Mouse (Mus musculus) mouse embryonic stem cell (cell line): ENCODE data around the gene L1td1.

ENCODE experiments used
- in situ Hi-C, 2 experiments: fragments of 300-500 bp; cut with MboI; formaldehyde crosslinking; loops; 1 replicate in 1 of 2; 3 replicates in 1 of 2; pipeline ENCODE4 v1.14.3; 2019 to 2020; ENCODE audit warnings: low sequenced_read_pairs in 2 of 2, low pct_unique_long_range_greater_than_20kb in 1 of 2, mixed read lengths in 1 of 2; ENCODE audit not compliant: unreplicated experiment in 1 of 2

The L1td1 gene

DNA sequence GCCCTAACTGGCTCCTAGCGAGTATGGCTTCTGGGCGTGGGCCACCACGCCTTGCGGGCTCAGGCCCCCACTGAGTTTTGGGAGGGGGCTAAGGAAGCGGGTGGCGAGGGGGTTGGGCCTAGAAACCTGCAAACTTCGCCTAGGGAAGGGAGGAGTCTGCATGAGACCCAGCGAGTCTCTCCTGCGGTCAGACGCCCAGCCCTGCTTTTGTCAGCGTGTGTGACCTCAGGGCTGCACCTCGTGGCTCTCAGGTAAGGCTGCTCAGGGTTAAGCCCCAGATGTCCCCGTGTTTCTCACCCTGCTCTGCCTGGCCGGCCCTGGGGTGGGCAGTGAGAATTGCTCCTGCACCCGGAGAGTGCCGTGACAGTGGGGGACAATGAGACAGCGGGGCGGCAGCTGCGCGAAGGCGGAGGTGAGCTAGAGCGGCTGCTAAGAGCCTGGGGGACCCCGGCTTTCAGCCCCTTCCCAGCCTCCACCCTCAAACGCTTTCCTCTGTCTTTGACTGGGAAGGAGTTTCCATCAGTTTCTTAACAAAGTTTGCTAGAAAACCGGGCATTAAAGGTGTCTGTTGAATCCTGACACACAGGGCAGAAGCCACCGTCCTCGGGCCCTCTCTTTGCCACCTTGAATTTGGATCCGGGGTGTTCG, at the start of gene L1td1:
L1td1 (plus strand) TSS at position 145 of the 648 bp plus-strand sequence.
- in situ Hi-C loops: loop anchor here in 1 of 2 experiments (25.0 kb wide), 1 partner anchor 461 kb away; the partner anchor contains the start of gene Atg4c

DNA sequence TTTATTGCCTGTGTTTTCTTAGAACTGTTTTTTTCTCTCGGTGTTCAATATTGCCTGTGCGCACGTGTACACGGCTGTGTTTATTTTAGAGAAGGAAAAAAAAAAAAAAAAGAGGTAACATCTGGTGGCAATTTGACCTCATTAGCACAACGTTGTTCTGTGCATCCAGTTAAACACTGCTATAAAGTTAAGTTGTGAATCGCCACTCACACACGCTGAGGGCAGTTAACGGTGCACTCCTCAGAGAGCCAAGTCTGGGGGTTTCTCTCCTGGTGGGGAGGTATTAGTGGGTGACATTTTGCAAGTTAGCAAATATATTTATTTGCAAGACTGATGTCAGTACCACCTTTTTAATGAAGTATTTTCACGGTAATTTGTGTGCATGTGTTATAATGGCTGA, 49.0 kb upstream of the L1td1 start:
- in situ Hi-C loops: loop anchor here in 1 of 2 experiments (25.0 kb wide), 1 partner anchor 190 kb away; no protein-coding TSS in a partner anchor

DNA sequence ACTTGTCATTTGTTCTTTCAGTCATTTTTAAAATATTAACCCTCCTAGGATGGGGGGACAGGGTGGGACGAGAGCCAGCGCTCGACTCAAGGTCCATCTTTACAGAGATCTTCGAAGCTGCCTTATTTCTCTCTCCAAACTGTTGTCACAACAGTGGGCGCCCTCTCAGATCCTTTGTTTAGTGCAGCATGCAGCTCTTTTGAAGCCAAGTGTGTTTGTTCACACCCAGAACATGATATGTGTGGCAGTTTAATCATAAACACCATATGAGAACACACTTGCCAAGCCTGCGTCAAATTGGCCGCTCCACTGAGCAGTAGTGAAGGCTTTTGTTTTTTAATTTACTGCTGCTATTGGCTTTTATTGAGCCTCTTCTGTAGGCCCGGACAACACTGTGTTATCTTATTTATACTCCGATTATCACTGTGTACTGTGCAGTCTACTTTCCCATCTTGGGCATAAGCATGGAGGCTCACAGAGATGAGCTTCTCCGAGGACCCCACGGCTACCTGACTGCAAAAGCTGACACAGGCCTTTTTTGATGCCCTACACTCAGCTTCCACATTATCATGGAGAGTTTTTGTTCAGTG, 39.8 kb upstream of the L1td1 start:
- in situ Hi-C loops: loop anchor here in 1 of 2 experiments (25.0 kb wide), 1 partner anchor 199 kb away; no protein-coding TSS in a partner anchor

DNA sequence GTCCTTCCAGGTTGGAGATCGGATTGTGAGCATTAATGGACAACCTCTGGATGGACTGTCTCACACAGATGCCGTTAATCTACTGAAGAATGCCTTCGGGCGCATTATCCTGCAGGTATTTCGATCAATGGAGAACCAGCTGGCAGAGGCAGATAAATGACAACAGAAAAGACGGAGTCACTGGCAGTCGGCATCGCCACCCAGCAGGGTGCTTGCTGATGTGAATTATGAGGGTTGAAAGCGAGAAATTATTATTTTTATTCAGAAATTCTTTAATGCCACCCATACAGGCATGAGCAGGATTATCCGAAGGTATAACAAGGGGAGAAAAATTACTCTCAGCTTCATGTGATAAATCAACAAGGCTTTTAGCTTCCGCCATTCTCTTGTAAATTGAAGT, 38.4 kb upstream of the L1td1 start:
- in situ Hi-C loops: loop anchor here in 1 of 2 experiments (25.0 kb wide), 1 partner anchor 201 kb away; no protein-coding TSS in a partner anchor

DNA sequence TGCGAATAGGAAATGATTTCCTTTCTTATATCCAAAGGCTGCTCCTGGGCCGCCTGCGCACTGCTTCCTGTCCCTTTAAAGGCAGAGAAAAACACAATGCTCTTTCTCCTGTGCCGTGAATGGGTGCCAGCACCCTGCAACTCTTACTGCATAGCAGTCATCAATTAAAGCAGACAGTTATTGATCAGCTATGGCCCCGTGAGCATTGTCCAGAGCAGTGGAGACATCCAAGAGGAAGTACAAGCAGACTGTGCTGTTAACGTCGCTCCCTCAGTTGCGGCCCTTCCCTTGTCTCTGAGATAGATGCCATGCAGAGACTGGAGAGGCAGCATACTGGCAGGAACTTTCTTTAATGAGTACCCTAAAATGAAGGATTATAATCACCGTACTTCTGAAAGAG, 38.0 kb upstream of the L1td1 start:
- in situ Hi-C loops: loop anchor here in 1 of 2 experiments (25.0 kb wide), 1 partner anchor 201 kb away; no protein-coding TSS in a partner anchor

DNA sequence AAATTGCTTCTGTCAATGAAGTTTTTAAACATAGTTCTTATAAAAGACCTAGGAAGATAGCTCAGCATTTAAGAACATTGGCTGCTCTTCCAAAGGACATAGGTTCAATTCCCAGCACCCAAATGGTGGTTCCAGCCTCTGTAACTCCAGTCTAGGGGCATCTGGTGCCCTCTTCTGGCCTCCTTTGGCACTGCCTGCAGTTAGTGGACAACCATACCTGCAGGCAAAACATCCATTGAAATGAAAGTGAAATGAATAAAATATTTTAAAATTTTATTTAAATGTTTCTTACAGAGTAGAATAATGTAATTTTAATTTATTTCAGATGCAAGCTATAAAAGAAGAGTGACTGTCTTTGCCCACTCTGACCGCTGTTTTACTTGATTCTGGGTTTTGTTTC, 36.5 kb upstream of the L1td1 start:
- in situ Hi-C loops: loop anchor here in 1 of 2 experiments (25.0 kb wide), 1 partner anchor 203 kb away; no protein-coding TSS in a partner anchor

DNA sequence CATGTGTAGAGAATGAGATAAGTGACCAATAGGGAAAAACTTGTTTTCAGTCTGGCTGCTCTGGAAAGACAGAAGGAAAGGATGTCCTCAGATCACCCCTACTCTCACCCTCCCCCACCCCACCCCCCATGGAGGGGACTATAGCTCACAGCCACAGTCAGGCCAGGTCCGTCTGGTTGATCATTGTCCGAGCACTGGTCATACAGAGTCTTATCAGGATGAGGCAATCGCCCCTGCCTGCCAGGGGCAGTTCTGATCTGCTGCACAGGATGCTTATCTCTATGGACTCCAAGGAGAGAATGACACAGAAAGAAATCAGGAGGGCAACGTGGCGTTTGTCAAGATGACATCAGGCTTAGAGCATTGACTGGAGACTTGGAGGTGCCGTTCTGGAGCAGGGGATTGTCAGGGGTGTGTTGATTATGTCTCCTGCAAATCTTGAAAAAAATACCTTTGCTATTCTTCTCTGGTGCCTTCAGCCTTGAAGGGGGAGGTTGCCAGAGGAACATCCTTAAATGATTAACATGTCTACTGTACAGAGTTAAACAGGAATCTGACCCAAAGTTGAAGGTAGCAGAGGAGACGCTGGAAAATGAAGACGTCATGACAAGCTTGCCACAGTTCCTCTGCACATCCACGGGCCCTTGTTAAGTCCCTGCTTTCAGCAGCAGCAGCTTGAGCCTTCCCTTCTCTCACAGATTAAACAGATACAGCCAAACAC, 32.9 kb upstream of the L1td1 start:
- in situ Hi-C loops: loop anchor here in 1 of 2 experiments (25.0 kb wide), 1 partner anchor 206 kb away; no protein-coding TSS in a partner anchor

DNA sequence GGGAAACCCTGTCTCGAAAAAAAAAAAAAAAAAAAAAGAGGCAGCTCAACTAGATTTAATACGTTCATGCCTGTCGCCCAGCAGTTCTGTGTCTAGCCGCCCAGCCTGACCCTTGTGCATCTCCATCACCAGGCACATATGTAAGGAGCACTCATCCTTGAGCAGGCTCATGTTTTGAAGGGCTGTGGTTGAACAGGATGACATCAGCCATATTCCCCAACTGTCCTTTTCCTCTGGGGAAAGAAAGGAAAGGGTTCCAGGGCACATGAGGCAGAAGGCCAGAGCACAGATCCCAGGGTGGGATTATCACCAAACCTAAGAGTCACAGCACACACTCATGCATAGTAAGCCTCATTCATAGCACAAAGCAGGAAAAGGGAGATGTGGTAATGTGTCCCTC, 28.6 kb upstream of the L1td1 start:
- in situ Hi-C loops: loop anchor here in 1 of 2 experiments (25.0 kb wide), 1 partner anchor 211 kb away; no protein-coding TSS in a partner anchor

DNA sequence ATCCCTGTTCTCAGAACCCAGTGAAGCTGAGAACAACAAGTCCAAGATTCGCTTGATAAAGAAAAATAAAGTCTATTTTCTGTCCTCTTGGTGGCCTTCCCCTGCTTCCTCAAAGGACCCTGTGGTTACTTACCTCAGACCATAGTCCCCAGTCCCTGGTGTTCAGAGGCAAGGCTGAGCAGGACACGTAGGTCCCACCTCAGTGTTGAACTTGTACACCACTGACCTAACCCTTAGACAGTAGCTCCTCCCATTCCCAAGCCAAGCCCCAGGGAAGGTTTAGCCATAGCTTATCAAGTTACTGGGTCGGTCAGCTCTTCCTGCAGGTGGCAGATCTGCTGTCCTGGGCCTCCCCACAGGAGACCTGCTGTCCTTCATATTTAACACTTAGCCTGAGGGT, 27.6 kb upstream of the L1td1 start:
- in situ Hi-C loops: loop anchor here in 1 of 2 experiments (25.0 kb wide), 1 partner anchor 212 kb away; no protein-coding TSS in a partner anchor

DNA sequence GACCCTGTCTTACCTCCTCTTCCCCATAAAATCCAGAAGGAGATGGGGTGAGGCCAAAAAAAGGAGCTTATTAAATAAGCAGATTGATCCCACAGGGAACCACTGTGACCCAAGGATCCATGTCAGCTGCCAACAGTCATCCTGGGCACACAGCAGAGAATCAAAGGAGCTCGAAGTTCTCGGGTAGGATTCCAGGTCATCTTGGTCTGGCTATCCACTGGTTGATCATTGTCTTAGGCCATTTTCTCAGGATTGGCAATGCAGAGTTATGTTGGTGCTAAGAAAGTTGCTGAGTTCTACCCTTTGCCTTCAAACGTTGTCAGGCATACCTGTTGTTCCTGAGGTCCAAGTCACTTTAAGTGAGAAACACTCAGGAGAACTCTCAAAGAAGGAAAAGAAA, 26.4 kb upstream of the L1td1 start:
- in situ Hi-C loops: loop anchor here in 1 of 2 experiments (10.0 to 25.0 kb wide), 4 partner anchors 195 to 938 kb away; partner anchors contain the start of genes Atg4c and Nfia

DNA sequence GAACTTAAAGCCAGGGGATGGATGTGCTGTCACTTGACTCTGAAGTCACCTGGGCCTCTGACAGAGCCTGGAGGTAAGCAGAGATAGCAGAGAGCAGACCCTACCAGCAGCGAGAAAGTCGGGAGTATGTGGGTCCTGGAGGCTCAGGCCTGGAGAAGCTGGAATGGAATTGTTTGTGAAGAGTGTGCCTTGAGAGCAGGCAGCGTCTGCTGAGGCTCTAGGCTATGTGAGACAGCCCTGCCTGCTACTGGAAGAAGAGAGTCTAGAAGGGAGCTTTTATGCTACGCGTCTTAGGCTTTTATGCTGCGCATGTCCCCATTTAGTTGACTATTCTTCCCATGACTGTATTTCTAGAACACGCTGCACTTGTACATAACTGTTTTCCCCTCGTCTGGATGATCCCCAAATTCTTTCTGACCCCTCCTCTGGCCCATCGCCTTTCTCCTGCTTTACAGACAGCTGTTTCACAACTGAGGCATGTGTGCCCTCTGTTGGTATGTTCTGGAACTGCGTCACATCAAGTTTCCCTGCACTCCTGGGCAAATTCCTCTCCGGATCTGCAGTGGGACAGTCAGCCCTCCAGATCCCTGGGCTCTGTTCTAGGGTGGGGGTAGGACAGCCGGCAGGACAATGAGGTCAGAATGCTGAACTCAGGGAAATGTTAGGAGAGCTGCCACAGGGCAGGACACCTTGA, 24.2 kb upstream of the L1td1 start:
- in situ Hi-C loops: loop anchor here in 1 of 2 experiments (10.0 to 25.0 kb wide), 4 partner anchors 198 to 940 kb away; partner anchors contain the start of genes Atg4c and Nfia

DNA sequence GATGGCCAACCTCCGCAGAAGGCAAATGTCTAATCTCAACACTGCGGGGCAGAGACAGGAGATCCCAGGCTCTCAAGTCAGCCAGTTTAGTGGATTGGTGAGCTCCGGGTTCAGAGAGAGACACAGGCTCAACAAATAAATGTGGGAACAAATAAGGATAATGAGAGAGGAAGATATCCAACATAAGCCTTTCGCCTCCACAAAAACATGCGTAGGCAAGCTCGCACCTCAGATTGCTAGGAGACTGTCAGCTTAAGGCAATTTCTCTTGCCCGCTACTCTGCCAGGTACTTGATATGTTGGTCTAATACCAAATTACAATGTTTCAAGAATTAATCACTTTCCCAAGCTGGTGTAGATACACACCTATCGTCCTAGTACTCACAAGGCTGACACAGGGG, 15.6 kb upstream of the L1td1 start:
- in situ Hi-C loops: loop anchor here in 1 of 2 experiments (25.0 kb wide), 2 partner anchors 476 to 949 kb away; partner anchors contain the start of genes Atg4c and Nfia

DNA sequence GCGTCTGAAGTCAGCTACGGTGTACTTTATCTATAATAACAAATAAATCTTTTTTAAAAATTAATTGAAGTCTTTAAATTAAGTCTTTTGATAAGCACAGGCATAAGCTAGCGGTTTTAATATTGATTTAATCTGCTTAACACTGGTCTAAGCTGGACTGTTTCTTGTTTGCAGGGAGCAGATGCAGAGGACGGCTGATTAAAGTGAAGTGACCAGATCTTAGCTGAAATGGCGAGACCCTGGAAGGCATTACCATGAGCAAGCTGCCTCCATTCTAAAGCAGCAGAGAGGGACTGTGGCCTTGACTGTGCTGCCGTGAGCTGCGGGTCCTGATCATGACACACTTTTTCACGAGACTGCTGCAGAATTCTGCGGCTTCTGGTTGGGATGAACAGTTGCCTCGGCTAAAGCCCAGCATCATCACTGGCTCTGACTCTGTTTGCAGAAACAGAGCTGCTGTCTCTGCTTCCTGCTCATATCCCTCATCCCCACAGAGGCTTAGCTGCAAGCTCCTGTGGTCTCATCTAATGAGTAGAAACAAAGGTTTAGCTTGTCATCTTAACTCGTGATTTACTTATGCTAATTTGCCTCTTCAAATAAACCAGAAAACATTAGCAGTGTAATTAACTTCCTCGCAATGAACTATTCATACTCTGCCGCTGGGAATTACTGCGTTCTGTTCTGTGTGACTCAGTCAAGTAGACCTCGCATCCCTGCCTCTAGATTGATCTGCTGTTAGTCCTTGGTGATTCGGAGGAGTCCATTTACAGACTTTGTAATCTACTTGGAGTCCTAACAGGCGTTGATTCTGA, 8.6 kb upstream of the L1td1 start:
- in situ Hi-C loops: loop anchor here in 1 of 2 experiments (25.0 kb wide), 2 partner anchors 469 to 956 kb away; partner anchors contain the start of genes Atg4c and Nfia

DNA sequence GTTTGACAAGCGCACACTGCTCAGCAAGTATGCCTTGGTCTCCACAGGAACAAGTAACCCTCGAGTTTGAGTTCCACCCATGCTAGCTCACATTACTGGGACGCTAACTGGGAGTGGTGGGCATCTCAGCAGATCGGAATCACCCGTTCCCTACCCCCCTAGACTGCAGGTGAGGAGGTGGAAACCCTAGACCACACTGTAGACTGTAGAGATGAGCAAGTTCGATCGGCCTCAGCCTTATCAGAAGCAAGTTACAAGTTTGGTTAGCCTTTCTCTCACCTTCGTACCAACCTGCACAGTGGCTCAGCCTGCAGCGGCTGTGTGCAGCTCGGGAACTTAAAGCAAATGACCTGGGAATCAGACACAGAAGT, 8.0 kb upstream of the L1td1 start:
- in situ Hi-C loops: loop anchor here in 1 of 2 experiments (25.0 kb wide), 2 partner anchors 469 to 956 kb away; partner anchors contain the start of genes Atg4c and Nfia

DNA sequence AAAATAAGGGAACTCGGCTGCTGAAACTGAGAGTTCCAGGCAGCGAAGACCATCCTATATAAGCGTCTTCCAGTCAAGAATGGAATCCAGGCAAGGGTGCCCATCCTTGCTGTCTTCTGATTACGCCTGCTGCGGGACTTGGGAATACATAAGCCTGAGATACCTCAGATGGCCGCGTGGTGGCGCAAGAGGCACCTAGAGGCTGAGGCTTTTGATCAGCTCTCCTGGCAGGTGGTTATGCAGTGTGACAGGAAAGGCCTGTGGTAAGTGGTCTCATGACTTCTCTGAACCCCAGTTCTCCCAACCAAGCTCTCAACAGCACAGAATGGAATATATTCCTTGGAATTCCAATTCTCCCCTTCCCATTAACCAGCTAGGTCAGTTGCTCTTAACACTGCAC, 4.1 kb upstream of the L1td1 start:
- in situ Hi-C loops: loop anchor here in 1 of 2 experiments (25.0 kb wide), 2 partner anchors 465 to 960 kb away; partner anchors contain the start of genes Atg4c and Nfia

DNA sequence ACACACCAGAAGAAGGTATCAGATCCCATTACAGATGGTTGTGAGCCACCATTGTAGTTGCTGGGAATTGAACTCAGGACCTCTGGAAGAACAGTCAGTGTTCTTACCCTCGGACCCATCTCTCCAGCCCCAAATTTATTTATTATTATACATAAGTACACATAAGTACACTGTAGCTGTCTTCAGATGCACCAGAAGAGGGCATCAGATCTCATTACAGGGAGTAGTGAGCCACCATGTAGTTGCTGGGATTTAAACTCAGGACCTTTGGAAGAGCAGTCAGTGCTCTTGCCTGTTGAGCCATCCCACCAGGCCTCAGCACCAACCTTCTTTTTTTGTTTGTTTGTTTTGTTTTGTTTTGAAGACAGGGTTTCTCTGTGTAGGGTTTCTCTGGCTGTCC, 1.9 kb upstream of the L1td1 start:
- in situ Hi-C loops: loop anchor here (25.0 kb wide), 2 partner anchors 463 to 962 kb away; partner anchors contain the start of genes Atg4c (in 2 of the 2) and Nfia (in 1 of the 2)

DNA sequence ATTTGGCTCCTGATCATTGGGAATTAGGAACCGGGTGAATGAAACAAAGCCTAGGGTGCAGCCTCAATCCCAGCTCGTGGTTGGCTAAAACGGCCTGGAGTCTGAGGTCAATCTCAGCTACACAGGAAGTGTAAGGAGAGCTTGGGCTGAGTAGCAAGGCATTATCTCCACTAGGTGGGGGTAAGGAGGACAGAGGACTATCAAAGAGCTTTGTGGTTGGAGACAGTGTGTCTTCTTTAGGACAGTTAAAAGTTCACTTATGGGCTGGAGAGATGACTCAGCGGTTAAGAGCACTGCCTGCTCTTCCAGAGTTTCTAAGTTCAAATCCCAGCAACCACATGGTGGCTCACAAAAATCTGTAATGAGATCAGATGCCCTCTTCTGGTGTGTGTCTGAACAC, 1.1 kb upstream of the L1td1 start:
- in situ Hi-C loops: loop anchor here in 1 of 2 experiments (25.0 kb wide), 1 partner anchor 462 kb away; the partner anchor contains the start of gene Atg4c
